Mouse (Mus musculus) large intestine, adult 2 months (tissue): ENCODE data around the gene Ccdc148. TPM values are rescaled to one million over a fixed set of nuclear protein-coding genes. Genes with fewer than 3 reads are reported as not detected.

Source experiments
- DNase-seq: peaks from one replicate; pipeline ENCODE4 v3.0.0-alpha.2; 2012; ENCODE audit warnings: low read depth, low spot score
- WGBS: fragments of 180-500 bp; shearing (Covaris S2); methylation state at CpG from one replicate; pipeline ENCODE4 v1.1.7; 2018; 5-methylcytosine and 5-hydroxymethylcytosine counted together
- polyA plus RNA-seq: library from polyadenylated mRNA; depleted of rRNA; stranded (reverse); fragments of >200 nt; gene quantifications from 2 replicates; pipeline ENCODE4 v1.2.3, GENCODE M21; 2012

Gene Ccdc148
- polyA plus RNA-seq, 1 experiment, result 0.09 TPM

DNA sequence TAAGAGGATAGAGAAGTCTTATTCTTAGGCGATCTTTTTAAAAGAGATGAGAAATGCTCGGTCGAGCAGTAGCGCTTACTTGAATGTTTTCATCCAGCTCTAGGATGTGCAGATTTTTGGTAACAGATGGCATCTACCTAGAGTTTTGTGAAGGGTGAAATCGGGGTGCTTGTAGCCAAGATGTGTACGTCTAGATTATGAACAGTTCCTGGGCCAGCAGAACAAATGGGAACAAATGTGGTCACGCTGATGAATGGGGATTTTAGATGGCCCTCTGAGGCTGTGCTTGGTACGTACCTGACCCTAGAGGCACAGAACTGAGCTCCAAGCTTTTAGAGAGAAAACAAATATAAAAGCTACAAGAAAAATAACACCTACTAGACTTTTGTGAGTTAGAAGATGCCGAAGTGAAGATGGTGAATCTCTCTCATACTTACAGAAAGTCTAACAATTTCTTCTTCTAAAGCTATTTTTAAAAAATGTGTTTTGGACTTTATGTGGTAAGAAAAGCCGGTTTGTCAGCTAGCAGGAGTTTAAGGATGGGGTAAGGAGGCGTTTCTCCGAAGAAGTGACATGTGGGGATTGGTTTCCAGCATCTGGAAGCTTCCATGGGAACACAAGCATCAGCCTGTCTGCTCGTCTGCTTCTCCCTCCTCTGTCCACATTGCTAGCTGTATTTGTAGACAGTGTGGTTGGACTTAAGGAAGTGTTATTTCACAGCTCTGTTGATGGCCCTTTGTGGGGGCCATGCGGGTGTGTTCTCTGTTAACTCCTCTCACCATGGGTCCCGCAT lies 21.0 kb upstream of the Ccdc148 start:
- 91% methylated on average over 15 of the region's 15 CpGs for WGBS
- DNase-seq, result no peak

DNA sequence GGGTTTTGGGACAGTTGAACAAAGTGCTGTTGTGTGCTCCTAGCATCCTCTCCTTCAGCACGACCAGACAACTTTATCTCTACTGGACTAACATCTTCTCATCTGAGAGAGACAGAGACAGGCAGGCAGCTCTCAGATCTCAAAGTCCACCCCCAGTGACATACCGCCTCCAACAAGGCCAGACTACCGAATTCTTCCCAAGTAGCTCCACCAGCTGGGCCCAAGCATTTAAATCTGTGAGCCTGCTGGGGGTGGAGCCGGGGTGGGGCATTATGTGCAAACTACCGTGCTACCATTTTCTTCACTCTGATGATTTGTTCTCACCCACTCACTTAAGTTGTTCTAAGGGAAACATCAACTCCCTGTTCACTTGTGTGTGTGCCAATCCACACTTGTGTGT lies 19.0 kb upstream of the Ccdc148 start:
- 24% methylated on average over 5 of the region's 5 CpGs for WGBS

GRCm38 (mm10) chr2:59178960-59179359 lies 18.5 kb upstream of the Ccdc148 start:
- no peak for DNase-seq
- 21% methylated on average over 4 of the region's 4 CpGs for WGBS

More for the DNA sequence above, 19.0 kb upstream of the Ccdc148 start:
- no peak for DNase-seq

- WGBS, result 78% methylated on average over 8 of the region's 8 CpGs
- no peak for DNase-seq
These were observed 17.7 kb upstream of the Ccdc148 start for GRCm38 (mm10) chr2:59178191-59178590.

DNA sequence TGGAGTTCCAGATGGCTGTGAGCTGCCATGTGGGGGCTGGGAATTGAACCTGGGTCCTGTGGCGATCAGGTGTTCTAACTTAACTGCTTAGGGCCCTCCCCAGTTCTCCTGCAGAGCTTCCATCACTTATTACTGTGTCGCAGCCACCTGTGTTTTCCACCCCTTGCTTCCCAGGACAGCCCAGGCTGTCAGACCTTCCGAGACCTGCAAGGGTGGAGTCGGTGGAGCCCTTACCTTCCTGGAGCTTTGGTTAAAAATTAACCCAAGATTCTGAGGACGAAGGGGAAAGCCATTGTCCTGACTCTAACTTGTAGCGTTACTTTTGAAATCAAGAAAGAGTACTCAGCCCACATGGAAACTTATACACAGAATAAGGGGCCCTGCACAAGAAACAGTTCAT lies 15.4 kb upstream of the Ccdc148 start:
- WGBS, result 36% methylated on average over 6 of the region's 6 CpGs
- no peak for DNase-seq

GRCm38 (mm10) chr2:59171533-59171932 lies 11.1 kb upstream of the Ccdc148 start:
- no peak for DNase-seq
- WGBS, result 37% methylated on average over 5 of the region's 5 CpGs

DNA sequence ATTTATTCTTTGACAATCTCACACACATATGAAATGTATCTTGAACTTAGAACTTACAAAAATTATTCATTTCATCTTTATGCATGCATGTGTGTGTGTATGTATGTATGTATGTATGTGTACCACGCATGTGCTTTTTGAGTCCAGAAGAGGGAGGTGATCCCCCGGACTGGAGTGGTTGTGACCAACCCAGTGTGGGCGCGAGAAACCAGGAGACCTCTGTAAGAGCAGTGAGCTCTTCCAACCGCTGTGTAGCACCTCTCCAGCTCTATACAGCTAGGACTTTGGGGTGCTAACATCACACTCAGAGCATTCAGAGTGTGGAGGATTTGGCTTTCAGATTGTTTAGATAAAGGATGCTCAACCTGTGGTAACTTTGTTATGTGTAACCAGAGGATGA lies 10.1 kb upstream of the Ccdc148 start:
- no peak for DNase-seq
- 96% methylated on average over 5 of the region's 5 CpGs for WGBS

DNA sequence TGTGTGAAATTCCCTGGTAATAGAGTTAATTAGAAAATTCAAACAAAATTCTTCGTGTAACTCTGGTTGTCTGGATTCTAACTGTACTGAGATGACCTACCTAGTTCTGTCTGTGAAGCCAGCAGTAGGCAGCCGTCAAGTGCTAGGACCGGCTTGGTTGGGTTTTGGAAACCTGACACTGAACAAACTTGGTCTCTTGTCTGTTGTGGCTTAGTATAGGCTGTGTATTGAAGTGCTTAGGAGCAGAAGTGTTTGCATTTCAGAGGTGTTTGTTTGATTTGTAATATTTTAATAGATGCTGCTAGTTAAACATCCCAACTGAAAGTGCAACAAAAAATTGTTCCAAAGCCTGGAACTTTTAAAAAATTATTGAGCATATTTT lies 9.7 kb upstream of the Ccdc148 start:
- no peak for DNase-seq
- WGBS, result 52% methylated on average over 3 of the region's 3 CpGs

DNA sequence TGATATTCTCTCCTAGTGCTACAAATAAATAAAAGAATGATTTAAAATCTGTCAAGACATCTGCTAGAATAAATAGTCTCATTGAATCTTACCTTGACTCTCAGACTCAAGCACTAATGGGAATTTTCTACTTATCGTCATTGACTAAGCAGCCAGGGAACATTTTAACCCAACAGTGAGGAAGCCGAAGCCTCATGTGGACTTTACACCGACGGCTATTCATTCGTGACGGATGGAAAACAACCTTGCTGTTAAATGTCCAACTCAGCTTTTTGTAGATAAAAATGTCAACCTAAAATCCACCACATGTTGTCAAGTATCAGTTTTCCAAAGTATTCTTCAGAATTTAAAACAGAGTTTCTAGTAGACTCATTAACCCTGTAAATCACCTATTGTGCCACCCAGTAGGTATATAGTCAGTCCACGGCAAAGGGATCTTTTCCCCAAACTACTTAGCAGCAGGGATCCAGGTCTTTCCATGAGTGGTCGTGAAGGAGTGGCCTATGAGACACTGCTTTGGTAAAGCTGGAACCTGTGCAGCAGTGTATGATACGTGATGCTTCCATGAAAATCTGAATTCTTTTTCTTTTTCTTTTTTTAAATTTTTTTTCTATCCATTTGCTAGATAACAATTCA lies 9.2 kb upstream of the Ccdc148 start:
- DNase-seq, result no peak
- WGBS, result 39% methylated on average over 9 of the region's 9 CpGs

DNA sequence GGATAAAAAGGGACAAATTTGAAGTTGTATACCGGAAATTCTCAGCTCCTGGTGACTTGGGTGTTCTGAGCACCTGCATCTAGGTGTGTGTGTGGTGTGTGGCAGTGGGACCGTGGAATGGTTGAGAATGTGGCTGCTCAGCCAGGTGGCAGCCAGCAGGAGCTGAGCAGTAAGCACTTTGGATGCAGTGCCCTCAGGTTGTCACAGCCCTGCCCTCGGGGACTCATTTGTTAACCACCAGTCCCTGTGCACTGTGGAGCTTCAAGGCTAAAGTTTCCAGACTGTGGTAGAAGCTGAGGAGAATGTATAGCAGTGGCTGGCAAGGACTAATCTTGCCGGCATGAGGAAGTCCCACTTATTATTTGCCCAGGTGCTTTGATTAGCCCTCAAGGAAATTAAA lies 7.3 kb upstream of the Ccdc148 start:
- WGBS, result 36% methylated on average over 4 of the region's 4 CpGs
- no peak for DNase-seq

GRCm38 (mm10) chr2:59166976-59167375 lies 6.5 kb upstream of the Ccdc148 start:
- WGBS, result 48% methylated on average over 4 of the region's 4 CpGs
- no peak for DNase-seq

DNA sequence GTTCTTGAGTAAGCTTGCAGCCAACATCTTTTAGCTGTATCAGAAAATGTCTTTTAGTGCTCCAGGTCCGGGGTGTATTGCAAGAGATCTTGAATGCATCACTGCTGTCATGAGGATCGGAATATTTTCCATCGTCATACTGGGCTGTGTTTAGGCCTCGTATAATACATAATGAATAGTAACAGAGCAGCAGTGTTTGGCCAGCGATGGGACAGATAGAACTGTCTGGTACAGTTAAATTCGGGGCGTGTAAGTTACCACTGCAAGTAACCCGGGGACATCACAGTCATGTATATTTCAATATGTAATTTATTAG lies 1.8 kb upstream of the Ccdc148 start:
- 34% methylated on average over 8 of the region's 8 CpGs for WGBS
- no peak for DNase-seq

DNA sequence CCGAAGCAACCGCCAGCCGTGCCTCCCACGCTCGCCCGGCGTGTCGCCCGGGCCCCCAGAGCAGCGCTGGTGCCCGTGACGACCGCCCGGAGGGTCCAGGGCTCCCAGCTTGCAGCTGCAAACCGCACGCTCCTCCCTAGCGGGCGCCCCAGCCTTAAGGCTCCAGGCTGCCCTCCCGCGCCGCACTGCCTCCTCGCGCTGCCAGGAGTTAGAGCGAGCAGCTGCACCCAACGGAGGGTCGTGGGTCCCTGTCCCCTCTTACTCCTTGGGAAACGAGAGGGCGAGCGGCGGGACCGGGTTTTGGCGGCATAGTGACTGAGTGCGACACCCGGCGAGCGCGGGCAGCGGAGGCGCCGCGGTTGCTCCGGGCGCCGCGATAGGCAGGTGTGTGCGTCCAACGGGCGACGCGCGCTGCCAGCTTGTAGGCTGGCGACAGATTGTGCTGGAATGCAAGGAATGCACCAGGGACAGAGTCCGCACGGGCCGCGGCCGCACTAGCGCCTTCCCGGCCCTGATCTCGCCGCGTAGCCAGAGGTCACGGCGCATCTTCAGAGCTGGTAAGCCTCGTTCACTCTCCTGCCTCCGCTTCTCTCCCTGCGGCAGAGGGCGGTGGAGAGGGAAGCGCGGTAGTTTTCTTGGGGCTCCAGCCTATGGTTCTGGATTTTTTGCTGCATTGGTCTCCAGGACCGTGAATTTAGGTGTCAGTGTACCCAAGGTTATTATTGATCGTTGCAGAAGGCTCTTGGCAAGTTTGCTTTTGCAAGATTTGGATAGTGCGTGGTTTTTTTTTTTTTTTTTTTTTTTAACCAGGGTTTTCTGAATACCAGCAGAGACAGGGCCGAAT lies 1.2 kb upstream of the Ccdc148 start:
- WGBS, result under 1% methylated on average over 74 of the region's 74 CpGs
- no peak for DNase-seq

DNA sequence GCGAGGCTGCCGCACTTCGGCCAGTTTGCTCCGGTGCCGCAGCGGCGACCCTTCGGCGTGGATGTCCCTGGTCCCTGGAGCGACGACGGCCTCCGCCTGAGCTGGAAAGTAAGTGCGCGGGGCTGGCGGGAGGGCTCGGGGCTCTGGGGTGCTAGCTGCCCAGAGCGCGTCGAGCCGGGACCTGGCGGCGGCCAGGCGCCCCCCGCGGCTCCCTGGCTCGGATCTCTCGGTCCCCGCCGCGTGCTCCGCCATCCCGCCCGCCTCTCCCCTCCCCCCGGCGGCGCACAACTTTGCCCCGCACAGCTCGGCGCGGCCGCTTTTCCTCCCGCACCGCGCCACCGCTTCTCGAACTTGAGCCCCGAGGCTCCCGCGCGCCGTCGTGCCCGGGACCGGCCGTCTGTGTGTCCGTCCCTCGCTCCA lies 548 bp upstream of the Ccdc148 start:
- WGBS, result under 1% methylated on average over 41 of the region's 58 CpGs
- no peak for DNase-seq

GRCm38 (mm10) chr2:59159961-59160604 lies 400 bp downstream of the Ccdc148 start:
- no peak for DNase-seq
- WGBS, result 1% methylated on average over 16 of the region's 16 CpGs

DNA sequence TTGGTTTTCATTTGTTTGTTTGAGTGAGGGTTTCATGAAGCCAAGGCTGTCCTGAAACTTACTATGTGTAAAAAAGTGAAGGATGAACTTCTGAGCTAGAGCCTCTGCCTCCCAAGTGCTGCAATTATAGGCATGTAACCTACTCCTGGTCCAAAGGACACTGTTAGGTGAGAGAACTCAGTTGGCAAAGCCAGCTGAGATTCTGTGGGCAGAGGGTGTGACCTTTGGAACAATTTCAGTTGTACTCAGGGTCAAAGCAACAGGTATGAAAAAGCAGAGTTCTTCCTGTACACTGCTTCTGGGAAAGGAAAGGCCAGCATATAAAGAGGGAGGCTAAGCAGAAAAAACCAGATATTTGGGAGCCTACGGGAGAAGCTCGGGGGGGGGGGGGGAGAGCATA lies 2.4 kb downstream of the Ccdc148 start:
- DNase-seq, result no peak
- 20% methylated on average over 2 of the region's 2 CpGs for WGBS

- no peak for DNase-seq
These were observed 5.1 kb downstream of the Ccdc148 start for GRCm38 (mm10) chr2:59155428-59155827.

DNA sequence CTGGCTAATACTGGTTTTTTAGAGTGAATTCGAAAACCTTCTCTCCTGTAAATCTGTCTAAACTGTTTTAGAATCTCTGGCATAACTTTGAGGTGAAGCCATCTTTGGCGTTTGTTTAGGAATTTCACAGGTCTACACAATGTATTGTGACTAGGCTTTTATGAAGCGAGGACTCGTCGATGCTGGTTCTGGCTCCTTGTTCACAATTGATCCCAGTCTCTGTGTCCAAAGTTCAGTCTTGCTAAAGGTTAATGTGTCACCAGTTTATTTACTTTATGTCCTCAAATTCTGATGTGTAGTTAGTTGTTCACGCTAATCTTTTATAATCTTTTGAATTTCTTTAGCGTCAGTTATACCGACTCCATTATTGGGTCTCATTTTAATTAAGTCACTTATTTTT lies 29.4 kb downstream of the Ccdc148 start:
- WGBS, result 37% methylated on average over 8 of the region's 8 CpGs
- DNase-seq, result no peak

GRCm38 (mm10) chr2:59129821-59130220 lies 30.7 kb downstream of the Ccdc148 start:
- 69% methylated on average over 8 of the region's 8 CpGs for WGBS
- no peak for DNase-seq

- no peak for DNase-seq
- WGBS, result 64% methylated on average over 7 of the region's 7 CpGs
These were observed 31.5 kb downstream of the Ccdc148 start for GRCm38 (mm10) chr2:59129023-59129422.
